Mouse (Mus musculus): ENCODE data around the gene Ppp4r3a. TPM values are rescaled to one million over a fixed set of nuclear protein-coding genes. Genes with fewer than 3 reads are reported as not detected.

Gene Ppp4r3a
- total RNA-seq, 2 experiments from 2014 or later = 51.8 to 52.1 TPM

- DNase-seq = no peak
Measured at GRCm38 (mm10) chr12:101013078-101013665, 70.3 kb downstream of the Ppp4r3a start.

DNA sequence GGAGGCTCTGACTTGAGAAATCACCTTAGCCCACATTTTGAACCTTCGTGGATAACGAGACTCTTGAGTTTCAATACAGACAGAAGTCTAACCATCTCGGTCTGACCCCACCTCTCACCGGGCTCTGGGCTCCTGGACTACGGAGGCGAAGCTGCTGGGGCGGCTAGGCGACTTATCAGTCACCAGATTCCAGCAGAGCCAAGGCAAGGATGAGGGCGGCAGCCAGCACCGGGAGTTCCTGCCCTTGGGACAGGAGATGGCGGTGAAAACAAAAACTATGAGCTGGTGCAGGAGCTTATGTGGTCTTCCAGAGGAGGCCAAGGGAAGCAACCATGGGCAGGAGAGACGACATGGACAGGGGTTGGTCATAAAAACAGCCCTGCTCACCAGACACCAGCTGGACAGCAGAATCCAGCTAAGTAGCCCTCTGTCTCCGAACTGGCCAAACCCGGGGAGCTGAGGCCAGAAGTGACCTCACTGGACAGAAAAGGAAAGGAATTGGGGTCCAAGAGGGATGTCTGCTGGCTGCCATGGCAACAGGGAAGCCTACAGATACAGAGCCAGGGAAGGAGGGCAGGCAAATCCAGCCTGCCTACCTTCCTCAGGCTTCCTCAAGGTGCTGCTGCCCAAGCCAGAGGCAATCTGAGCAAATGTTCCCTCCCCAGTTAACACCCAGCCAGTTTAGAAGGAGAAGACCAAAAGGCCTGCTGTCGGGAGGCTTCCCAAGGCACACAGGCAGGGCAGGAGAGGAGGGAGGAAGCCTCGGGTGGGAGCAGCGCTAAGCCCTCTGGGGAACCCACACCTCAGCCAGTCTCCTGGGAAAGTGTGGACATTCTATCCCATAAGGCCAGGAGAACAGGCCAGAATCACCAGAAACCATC, 71.1 kb downstream of the Ppp4r3a start:
- peak; percentile 15 to 31 for DNase-seq

- no peak for DNase-seq
Measured at GRCm38 (mm10) chr12:101011017-101011416, 72.5 kb downstream of the Ppp4r3a start.

DNA sequence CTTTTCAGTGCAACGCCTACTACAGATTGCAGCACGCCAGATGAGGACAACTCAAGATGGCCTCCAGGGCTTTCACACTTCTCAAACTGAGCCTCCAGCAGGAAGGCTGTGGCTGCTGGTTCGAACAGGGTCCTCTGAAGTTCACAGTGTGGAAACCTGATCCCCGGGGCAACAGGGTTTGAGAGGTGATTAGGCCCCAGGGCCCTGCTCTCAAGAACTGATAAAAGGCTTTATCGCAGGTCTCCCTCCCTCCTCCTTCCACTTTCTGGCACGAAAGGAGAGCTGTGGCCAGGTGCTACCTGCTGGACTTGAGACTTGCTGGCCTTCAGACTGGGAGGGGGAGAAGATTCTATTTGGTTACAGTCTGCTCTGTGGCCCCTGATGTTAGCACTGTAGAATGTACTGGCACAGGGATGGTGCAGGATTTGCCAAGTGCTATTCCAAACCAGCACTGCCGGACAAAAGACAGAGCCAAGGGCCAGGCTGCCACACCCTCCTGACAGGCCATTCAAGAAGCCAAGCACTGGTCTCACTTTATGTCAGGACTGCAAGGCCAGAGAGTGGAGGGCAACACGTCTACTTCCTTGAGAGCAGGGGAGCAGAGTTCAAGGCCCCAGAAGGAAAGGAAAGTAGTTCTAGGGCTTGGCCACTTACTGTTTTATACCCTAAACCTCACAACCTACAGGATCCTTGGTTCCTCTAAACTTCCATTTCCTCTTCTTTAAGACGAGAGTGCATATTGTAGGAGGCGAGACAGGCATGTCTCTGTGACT, 73.2 kb downstream of the Ppp4r3a start:
- no peak for DNase-seq

- DNase-seq = no peak
Measured at GRCm38 (mm10) chr12:101009225-101009624, 74.3 kb downstream of the Ppp4r3a start.

DNA sequence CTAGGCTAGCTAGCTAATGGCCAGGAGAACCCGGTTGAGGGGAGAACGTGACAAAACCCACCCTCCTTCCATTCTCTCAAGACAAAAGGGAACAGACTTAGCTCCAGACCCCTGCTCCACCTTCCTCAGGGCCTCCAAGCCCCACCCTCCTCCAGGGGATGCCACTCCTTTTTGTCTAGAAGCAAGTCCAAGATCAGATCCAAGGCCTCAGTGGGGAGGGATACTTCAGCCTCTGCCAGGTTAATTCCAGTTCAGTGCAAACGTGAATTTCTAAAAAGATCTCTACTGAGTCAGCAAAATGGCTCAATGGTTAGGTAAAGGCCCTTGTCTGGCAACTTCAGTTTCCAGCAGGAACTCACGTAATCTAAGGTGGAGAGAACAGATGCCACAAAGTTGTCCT, 74.9 kb downstream of the Ppp4r3a start:
- DNase-seq = no peak

DNA sequence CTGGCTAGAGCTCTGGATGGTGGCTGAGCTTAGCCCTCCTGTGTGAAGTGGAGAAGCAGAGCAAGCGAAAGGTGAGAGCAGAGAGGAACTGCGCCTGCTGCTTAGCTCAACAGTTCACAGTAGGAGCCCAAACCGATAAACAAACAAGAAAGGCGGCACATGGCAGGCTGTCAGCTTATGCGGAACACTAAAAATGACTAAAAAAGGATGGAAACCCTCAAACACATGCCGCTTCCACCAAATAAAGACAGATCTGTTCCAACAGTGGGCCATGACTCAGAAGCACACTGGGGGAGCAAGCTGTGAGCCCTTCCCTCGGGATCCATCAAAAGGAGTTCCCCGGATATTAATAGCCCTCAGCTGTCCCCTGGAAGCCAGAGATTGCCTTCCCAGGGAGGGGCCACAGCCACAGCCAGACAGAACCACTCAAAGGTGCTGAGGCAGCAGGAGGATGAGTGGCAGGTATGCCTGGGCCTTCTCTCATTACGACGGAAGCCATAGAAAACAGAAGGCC, 75.5 kb downstream of the Ppp4r3a start:
- no peak for DNase-seq

GRCm38 (mm10) chr12:101007427-101007826, 76.1 kb downstream of the Ppp4r3a start:
- no peak for DNase-seq

DNA sequence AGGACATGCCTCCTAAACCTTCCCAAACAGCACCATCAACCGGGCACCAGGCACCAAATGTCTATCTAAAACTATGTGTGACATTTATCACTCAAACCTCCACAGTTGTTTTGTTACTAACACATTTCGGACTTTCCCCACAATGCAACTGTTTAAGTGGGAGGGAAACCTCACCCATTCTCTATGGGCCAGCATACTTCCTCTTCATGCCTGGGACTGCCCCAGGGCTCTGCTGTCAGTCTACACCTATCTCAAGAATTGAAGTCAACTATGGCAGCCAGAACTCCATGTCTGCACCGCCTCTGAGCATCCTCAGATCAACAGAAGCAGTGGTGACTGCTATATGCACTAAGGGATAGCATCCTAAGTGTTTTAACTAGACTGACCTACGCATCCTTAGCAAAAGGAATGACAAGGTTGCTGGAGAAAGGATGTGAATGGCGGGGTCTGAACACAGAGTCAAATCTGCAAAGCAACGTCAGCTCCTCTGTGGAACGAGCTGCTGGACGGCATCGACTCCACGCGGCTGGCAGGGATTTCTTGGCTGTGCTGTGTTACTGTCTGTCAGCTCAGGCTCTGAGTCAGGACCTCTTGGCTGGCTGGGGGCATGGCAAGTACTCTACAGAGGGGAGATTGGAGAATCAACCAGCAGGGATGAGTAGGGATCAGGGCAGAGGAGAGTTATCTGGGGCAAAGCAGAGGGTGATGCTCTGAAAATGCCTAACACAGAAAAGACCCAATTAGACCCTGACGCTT, 77.7 kb downstream of the Ppp4r3a start:
- no peak for DNase-seq

- no peak for DNase-seq
Measured at GRCm38 (mm10) chr12:101004982-101005381, 78.5 kb downstream of the Ppp4r3a start.

DNA sequence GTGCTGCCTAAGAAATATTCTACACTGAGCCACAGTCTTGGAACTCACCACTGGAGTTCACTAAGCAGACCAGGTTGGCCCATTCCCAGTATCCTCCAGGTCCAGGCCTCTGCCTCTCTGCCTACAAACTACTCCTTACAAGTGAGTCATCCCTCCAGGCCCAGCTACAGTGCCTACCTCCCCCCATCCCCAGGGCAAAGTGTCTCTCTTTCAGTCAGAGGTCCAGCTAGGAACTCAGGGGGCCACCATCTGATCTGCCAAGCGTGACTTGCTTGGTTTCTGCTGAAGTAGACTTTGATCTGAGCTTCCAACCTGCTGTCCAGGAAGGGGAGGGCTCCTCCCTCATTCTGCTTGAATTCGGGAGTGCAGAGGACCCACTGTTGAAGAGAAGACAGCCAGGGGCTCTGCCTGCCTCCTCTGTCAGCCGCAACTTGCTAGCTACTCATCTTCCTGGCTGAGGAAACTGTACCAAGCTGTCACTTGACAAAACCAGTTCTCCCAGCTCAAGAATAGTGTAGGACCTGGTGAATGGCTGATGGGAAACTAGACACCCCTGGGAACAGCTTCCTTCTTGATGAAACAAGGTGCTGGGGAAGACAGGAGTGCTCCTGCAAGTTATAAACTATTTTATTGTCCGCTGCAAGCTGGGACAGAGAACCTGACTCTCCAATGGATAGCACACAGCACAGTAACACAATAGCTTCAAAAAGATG, 80.5 kb downstream of the Ppp4r3a start:
- DNase-seq = no peak

DNA sequence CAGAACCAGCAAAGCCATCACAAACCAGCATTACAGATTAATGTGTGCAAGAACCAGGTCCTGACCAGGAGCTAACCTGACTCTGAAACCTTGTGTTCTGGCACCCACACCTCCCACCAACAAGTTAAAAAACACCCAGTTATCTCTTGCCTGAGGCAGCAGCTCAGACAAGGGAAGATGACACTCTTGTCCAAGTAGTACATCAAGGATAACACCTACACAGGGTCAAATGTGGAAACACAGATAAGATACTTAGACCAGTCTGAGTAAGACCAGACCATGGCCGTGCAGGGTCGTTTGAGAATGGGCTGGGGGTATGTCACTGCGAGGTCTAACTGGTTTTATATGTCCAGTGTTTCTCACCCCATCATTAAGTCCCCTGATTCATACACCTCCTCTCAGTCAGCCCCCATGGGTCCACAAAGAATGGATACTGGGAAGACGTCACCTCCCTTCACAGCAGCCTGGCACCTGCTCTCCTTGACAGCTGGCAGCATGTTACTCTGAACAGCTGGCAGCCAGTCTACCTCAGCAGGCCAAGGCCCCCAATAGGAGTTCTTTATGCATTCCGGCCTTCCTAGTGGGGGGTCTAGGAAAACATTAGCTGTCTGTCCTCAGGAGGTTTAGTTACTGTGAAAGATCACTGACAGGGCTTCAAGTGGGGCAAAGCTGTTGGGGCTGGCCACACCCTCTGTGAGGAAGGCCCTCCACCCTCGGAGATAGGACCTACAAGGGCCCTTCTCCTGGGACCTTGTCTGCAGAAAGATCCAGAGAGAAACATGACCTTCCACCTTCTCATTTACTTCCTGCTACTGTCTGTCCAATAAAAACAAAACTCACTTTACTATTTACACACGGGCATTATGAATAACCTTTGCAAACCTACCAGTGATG, 84.2 kb downstream of the Ppp4r3a start:
- no peak for DNase-seq

GRCm38 (mm10) chr12:100998564-100998962, 84.9 kb downstream of the Ppp4r3a start:
- no peak for DNase-seq

DNA sequence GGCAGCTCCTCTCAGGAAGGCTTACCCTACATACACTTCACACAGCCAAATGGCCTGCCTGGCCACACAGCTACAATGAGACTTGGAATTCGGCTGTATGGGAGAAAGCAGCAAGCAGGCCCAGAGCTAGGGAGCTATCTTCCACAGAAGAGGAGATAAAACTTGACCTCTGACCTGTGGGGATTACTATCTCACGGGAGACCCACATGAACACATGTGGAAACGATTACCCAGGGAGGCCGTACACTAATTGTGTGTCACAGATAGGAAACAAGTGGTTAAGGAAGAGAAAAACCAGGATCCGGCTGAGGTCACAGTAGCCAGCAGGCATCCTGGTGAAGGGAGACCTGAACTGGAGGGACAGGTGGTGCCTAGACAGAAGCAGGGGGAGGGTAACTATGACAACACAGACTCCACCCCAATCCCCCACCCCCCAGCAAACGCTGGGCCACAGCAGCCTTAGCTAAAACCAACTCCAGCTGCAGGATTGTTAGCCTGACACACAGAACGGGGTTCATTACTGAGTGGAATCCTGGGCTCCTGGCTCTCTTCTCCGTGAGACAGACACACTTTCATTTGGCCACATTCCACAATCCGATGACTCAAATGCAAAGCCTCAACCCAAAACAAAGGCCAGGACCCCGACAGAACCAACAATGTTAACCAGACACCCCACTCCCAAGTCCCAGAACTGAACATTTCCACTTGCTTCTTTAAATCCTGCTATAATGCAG, 85.5 kb downstream of the Ppp4r3a start:
- DNase-seq = no peak

DNA sequence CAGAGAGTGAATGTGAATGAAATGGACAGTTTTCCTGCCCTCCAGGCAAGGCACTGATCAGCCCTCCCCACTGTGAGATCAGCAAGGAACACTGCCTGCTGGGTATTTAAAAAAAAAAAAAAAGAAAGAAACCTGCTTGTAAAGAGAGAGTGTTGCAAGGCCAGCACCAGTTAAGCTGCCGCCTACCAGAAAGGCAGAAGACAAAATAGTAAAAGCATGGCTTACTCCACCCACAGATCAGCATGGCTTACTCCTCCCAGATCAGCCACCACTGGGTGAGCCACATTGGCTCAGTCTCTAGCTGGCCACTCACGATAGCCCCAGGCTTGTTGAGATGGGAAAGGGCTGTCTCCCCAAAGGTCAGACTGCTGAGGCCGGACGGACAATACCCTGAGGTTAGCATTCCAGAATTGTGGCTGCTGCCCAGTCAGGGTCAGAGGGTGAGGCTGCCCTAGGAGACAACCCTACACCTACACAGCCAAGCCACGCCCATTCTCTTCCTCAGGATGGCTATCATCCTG, 87.1 kb downstream of the Ppp4r3a start:
- peak in 1 of 2 experiments; percentile 11 for DNase-seq

DNA sequence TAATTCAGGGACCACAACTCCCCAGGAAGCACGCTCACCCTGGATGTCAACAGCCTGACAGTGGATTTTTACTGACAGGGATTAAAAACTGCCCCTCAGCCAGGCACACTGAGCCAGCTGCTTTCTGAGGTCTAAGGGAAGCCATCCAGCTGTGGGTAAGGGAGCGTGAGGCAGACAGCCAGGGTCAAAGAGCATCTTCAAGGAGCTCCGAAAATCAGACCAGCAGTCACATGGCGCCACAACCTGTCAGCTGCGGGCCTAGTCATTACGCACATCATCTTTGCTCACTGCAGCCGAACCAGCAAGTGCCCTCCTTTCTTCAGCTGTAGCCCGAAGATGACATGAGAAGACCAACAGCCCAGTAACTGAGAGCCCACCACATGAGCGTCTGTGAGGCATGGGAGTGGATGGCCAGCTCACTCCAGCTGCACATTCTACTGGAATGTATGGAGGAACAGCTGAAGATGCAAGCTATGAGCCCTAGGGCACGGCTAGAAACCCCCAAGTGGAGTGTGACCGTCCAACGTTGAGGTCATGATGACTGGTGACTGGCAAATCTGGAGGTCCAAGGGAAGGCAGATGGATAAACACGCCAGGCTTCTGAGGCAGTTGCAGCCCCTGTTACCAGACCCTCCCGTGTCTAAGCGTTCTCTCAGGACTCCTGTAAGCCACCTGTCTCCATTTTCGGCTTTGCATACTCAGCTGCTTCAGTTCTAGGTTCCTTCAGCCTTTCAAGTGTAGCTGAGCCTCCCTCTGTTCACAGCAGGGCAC, 87.7 kb downstream of the Ppp4r3a start:
- no peak for DNase-seq

GRCm38 (mm10) chr12:100994140-100995015, 89.1 kb downstream of the Ppp4r3a start:
- no peak for DNase-seq

Measured in adrenal gland, postnatal 36 days (tissue).